Mouse (Mus musculus) liver, postnatal 0 days (tissue): ENCODE measurements at regions not wholly inside any gene's neighbourhood (a gene's known extent, or its start where the extent isn't known, plus 50 kb on each side); places are given as distances from the start of the nearest gene placed in this dataset.

Experiments
- CTCF ChIP-seq: sonication (generic); IDR thresholded peaks from 2 replicates; pipeline ENCODE4 v1.5.1; 2016; ENCODE audit warnings: antibody characterized with exemption, low read depth
- EP300 ChIP-seq: IDR thresholded peaks from 2 replicates; pipeline ENCODE4 v1.6.1; 2016; ENCODE audit warnings: antibody characterized with exemption, low read depth, mild to moderate bottlenecking

- TF ChIP-seq CTCF (no peak), EP300 (no peak)
Observed at GRCm38 (mm10) chr1:47405164-47405563, 512.5 kb upstream of the Slc39a10 start.
